Mouse (Mus musculus): Measurements from ENCODE around the gene Tfrc. TPM values are rescaled to one million over a fixed set of nuclear protein-coding genes. Genes with fewer than 3 reads are reported as not detected.
A peak's percentile ranks its signal among the peaks of the same experiment; 100 is the strongest.
"Not testable (repeated sequence)": the region's sequence is repeated elsewhere in the genome, so short reads cannot be mapped to it uniquely, and the experiment has no call there.

The Tfrc gene
- polyA plus RNA-seq, 1 experiment from 2014 or later, result 59.2 TPM

DNA sequence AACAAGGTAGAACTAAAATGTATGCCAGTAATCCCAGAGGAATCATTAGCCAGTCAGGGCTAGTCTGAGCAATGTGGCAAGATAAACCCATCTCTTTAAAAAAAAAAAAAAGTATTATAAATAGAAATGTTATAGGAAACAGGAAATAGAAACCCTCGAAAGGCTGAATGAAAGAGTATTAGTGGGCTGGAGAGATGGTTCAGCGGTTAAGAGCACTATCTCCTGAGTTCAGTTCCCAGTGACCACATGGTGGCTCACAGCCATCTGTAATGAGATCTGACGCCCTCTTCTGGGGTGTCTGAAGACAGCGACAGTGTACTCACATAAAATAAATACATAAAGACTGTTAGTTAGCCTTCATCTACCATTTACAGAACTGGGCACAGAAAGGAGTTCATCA, 5.3 kb downstream of the Tfrc start:
- no peak overlapping the region for H3K4me2 ChIP-seq
- no peak overlapping the region for H3K27ac ChIP-seq
- peaks cover 42% of the 10 kb centered on the region for H3K36me3 ChIP-seq (replicated peaks)
- peaks cover 15% of the 10 kb centered on the region for H3K4me1 ChIP-seq
- no peak overlapping the region for H3K9ac ChIP-seq
- H3K9me3 ChIP-seq, result no peaks in the 10 kb centered on the region
- H3K27me3 ChIP-seq, result no peaks in the 10 kb centered on the region
- no peak overlapping the region for H3K4me3 ChIP-seq (replicated peaks)
- 71% methylated on average over 4 of the region's 4 CpGs for WGBS
- ATAC-seq (ENCODE audit: low FRiP score), result no peak

DNA sequence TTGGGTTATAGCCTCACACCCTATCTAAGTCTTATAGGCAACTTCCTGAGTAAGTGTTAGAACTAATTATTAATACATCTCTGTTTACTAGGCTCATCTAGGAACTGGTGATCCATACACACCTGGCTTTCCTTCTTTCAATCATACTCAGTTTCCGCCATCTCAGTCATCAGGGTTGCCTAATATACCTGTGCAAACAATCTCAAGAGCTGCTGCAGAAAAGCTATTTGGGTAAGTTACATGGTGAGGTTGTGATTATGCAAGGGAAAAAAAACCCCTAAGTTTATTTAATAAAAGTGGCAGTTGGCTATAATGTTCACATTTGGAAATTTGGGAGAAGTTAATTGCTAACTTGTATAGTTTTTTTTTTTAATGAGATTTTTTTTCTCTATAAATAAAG, 10.2 kb downstream of the Tfrc start:
- H3K4me1 ChIP-seq, result no peaks in the 10 kb centered on the region
- 95% methylated on average over 1 of the region's 1 CpGs for WGBS
- H3K27me3 ChIP-seq, result no peaks in the 10 kb centered on the region
- H3K9me3 ChIP-seq, result no peaks in the 10 kb centered on the region
- ATAC-seq (ENCODE audit: low FRiP score), result no peak
- H3K4me2 ChIP-seq, result no peak overlapping the region
- H3K27ac ChIP-seq, result no peak overlapping the region
- peaks cover 84% of the 10 kb centered on the region for H3K36me3 ChIP-seq (replicated peaks)
- no peak overlapping the region for H3K9ac ChIP-seq
- H3K4me3 ChIP-seq (replicated peaks), result no peak overlapping the region

DNA sequence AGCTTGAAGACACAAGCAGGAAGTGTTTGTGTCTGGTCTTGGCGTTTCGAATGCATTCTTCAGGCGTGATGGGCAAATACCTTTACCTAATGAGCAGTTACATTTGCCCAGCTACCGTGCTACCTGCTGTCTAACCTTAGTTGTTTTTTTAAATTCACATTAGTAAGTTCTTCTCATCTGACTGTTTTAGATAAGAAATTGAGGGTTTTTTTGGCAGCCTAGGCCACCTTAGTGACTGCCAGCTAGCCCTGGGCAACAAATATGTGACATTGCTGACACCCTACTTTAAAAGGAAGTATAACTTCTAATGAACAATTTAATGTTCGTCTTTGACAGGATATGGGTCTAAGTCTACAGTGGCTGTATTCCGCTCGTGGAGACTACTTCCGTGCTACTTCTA, 19.4 kb downstream of the Tfrc start:
- Histone ChIP-seq H3K4me1 (no peaks in the 10 kb centered on the region), H3K4me2 (no peak overlapping the region), H3K9ac (no peak overlapping the region), H3K27me3 (no peaks in the 10 kb centered on the region), H3K9me3 (no peaks in the 10 kb centered on the region), H3K36me3 (replicated peaks) (peaks cover 88% of the 10 kb centered on the region), H3K4me3 (replicated peaks) (no peak overlapping the region), H3K27ac (no peak overlapping the region)
- WGBS, result 97% methylated on average over 8 of the region's 8 CpGs
- ATAC-seq (ENCODE audit: low FRiP score), result no peak

DNA sequence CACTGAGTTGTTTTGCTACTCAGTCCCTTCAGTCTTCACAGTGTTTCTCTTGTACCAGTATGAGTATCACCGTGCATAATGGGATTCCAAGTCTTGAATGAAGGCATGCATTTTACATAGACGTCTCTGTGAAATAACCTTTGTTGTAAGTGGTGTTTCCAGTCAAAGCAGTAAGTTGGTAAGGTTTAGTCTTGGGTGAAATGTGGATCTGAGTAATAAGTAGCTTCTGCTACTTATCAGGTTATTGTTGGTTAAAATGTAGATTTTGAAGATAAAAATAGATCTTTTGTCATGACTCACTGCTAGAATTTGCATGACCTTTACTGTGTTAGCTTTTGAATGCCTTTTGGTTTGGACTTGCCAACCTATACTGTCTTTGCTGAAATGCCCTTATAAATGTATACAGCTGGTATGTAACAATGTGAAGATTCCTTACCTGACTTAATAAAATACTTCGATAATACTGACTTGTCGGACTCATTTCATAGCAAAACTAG, 23.7 kb downstream of the Tfrc start:
- peaks cover 52% of the 10 kb centered on the region for H3K36me3 ChIP-seq (replicated peaks)

DNA sequence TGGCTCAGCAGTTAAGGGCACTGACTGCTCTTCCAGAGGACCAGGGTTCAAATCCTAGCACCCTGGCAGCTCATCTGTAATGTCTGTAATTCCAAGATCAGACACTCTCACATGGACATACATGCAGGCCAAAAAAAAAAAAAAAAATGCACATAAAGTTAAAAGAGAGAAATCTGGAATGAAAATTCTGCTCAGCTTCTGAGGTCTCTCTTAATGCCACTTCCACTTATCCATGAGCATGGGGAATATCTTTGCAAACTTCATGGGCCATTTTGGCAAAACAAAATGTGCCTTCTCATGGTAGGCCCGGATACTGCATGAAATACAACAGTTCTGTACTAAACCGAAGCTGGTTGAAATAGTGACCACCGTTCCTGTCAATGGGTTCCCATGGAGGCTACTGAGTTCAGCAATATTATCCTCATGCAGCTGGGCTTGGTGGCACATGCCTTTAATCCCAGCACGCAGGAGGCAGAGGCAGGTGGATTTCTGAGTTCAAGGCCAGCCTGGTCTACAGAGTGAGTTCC, 24.8 kb downstream of the Tfrc start:
- Histone ChIP-seq H3K4me3 (replicated peaks) (no peak overlapping the region), H3K4me1 (peaks cover 3% of the 10 kb centered on the region), H3K27ac (no peak overlapping the region), H3K36me3 (replicated peaks) (peaks cover 41% of the 10 kb centered on the region), H3K4me2 (no peak overlapping the region), H3K27me3 (no peaks in the 10 kb centered on the region), H3K9me3 (no peaks in the 10 kb centered on the region), H3K9ac (no peak overlapping the region)
- WGBS, result 89% methylated on average over 4 of the region's 4 CpGs
- ATAC-seq (ENCODE audit: low FRiP score), result no peak

More for the DNA sequence above, 23.7 kb downstream of the Tfrc start:
- no peaks in the 10 kb centered on the region for H3K27me3 ChIP-seq
- WGBS, result 89% methylated on average over 4 of the region's 4 CpGs
- no peak overlapping the region for H3K9ac ChIP-seq
- H3K4me3 ChIP-seq (replicated peaks), result no peak overlapping the region
- no peak overlapping the region for H3K27ac ChIP-seq
- no peaks in the 10 kb centered on the region for H3K9me3 ChIP-seq
- H3K4me1 ChIP-seq, result no peaks in the 10 kb centered on the region
- H3K4me2 ChIP-seq, result no peak overlapping the region
- no peak for ATAC-seq (ENCODE audit: low FRiP score)

DNA sequence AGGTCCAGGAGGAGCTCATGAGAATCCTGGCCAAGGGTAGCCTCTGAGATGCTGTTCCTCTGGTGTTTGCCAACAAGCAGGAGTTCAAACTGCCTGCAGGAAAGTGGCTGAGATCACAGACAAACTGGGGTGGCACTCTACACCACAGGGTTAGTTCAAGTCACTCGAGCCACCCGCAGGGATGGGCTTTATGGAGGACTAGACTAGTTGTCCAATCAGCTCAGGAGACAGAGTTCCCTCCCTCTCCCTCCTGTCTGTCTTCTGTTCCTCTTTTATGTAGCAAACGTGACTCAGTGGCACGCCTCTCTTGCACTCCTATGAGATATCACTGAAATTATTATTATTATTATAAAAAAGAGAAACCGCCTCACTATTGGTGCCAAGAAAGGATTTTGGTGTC, 25.5 kb downstream of the Tfrc start:
- WGBS, result 87% methylated on average over 5 of the region's 5 CpGs

DNA sequence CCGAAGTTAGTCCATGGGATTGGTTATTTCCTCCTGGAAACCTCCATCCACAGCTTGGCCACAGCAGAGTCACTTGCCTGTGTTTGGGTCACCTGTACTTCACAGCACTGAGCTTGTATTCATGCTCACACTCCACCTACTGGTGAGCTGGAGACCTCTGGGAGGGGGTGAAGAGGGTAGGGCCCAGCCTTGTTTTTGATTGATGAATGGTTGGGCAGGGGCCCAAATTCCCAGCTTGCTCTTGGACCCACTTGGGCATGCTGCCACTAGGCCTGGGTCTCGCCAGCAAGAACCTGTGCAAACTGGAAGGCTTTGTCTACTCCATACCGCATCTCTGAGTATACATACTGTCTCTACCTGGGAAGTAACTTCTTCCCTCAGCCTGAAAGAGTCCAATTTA, 26.6 kb downstream of the Tfrc start:
- Histone ChIP-seq H3K9ac (no peak overlapping the region), H3K4me3 (replicated peaks) (no peak overlapping the region), H3K9me3 (no peaks in the 10 kb centered on the region), H3K27ac (no peak overlapping the region), H3K27me3 (no peaks in the 10 kb centered on the region), H3K36me3 (replicated peaks) (peaks cover 24% of the 10 kb centered on the region), H3K4me1 (peaks cover 5% of the 10 kb centered on the region), H3K4me2 (no peak overlapping the region)
- no peak for ATAC-seq (ENCODE audit: low FRiP score)
- WGBS, result 70% methylated on average over 3 of the region's 3 CpGs

More for the DNA sequence above, 25.5 kb downstream of the Tfrc start:
- no peak overlapping the region for H3K4me2 ChIP-seq
- H3K27ac ChIP-seq, result no peak overlapping the region
- H3K36me3 ChIP-seq (replicated peaks), result peaks cover 35% of the 10 kb centered on the region
- H3K4me1 ChIP-seq, result peaks cover 5% of the 10 kb centered on the region
- no peak for ATAC-seq (ENCODE audit: low FRiP score)
- H3K27me3 ChIP-seq, result no peaks in the 10 kb centered on the region
- H3K9ac ChIP-seq, result no peak overlapping the region
- no peaks in the 10 kb centered on the region for H3K9me3 ChIP-seq
- H3K4me3 ChIP-seq (replicated peaks), result no peak overlapping the region

DNA sequence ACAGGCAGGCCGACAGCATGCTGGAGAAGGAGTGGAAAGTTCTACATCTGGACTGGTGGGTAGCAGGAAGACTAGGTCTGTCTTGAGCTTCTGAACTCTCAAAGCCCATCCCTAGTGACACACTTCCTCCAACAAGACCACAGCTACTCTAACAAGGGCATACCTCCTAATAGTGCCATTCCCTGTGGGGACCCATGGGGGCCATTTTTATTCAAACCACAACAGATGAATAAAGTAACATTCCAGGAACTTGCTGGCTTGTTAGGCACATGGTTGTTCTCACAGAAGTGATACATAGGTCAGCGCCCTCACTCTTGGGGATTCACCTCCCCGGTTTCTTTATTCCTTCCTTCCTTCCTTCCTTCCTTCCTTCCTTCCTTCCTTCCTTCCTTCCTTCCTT, 27.6 kb downstream of the Tfrc start:
- Histone ChIP-seq H3K9me3 (no peaks in the 10 kb centered on the region), H3K27me3 (no peaks in the 10 kb centered on the region), H3K9ac (no peak overlapping the region), H3K27ac (no peak overlapping the region), H3K4me1 (peaks cover 5% of the 10 kb centered on the region), H3K4me2 (no peak overlapping the region), H3K4me3 (replicated peaks) (no peak overlapping the region), H3K36me3 (replicated peaks) (peaks cover 16% of the 10 kb centered on the region)
- no peak for ATAC-seq (ENCODE audit: low FRiP score)
- WGBS, result 89% methylated on average over 3 of the region's 3 CpGs

DNA sequence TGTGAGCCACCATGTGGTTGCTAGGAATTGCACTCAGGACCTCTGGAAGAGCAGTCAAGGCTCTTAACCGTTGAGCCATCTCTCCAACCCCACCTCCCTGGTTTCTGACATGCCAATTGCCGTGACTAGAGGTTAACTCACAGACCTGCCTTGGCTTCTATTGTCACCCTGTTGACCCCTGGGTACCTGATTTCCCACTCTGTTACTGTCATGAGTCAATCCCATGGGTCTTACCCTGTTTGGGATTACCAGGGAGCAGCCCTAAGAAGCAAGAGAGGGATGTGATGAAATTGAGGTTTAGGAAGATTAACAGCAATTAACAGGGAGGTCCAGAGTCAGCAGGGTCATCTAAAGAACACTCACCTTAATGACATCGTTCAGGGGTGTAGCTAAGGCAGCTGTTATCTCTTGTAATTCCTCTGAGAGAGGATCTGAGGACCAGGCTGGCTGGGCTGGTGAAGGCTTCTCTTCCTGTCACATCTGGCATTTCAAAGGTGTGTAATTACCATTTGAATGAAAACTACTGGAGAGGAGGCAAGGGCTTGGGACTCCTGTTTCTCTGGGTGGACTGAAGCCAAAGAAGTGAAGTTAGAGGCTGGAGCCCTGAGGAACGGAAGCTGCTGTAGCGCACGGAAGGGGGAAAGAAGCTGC, 28.3 kb downstream of the Tfrc start:
- Histone ChIP-seq H3K9me3 (no peaks in the 10 kb centered on the region), H3K27me3 (no peaks in the 10 kb centered on the region), H3K4me3 (replicated peaks) (no peak overlapping the region), H3K36me3 (replicated peaks) (peaks cover 10% of the 10 kb centered on the region), H3K4me2 (no peak overlapping the region), H3K9ac (no peak overlapping the region), H3K27ac (no peak overlapping the region), H3K4me1 (peaks cover 5% of the 10 kb centered on the region)
- WGBS, result 60% methylated on average over 6 of the region's 6 CpGs
- no peak for ATAC-seq (ENCODE audit: low FRiP score)

DNA sequence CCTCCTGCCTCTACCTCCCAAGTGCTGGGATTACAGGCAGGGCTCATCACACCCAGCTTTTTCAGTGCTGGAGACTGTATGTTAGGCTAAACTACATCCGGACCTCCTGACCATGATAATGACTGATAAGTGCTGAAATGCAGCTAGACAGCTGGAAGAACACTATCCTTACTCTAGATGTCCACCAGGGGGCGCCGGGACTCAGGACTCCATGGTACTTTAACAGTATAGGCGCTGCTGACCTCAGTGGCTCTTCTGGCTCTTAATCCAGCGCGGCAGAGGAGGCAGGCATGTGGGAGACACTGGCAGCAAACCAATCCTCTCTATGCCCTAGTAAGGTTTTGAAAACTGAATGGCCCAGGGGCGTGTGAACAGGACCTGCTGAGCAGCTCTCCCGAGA, 29.8 kb downstream of the Tfrc start:
- no peak overlapping the region for H3K9ac ChIP-seq
- H3K4me3 ChIP-seq (replicated peaks), result no peak overlapping the region
- H3K27ac ChIP-seq, result no peak overlapping the region
- H3K9me3 ChIP-seq, result no peaks in the 10 kb centered on the region
- peak; percentile 61 for ATAC-seq (ENCODE audit: low FRiP score)
- H3K27me3 ChIP-seq, result no peaks in the 10 kb centered on the region
- H3K36me3 ChIP-seq (replicated peaks), result no peaks in the 10 kb centered on the region
- no peak overlapping the region for H3K4me2 ChIP-seq
- H3K4me1 ChIP-seq, result peaks cover 12% of the 10 kb centered on the region
- 7% methylated on average over 8 of the region's 8 CpGs for WGBS

DNA sequence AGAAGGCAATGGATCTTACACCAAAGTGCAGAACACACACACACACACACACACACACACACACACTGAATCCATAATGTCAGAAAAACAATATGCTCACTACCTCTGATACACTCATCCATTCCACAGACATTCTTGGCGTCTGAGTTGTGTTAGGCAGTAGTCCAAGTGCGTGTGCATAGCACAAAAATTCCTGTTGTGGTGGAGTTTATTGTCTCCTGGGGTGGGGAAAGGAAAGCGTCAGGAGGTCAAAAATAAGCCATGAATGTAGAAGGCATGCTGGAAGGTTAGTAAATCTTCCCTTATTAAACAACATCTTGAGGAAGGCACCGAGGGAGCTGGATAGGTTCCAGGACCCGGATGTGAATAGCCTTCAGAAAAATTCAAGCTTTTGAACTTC, 31.4 kb downstream of the Tfrc start:
- 88% methylated on average over 5 of the region's 5 CpGs for WGBS
- no peak for ATAC-seq (ENCODE audit: low FRiP score)

DNA sequence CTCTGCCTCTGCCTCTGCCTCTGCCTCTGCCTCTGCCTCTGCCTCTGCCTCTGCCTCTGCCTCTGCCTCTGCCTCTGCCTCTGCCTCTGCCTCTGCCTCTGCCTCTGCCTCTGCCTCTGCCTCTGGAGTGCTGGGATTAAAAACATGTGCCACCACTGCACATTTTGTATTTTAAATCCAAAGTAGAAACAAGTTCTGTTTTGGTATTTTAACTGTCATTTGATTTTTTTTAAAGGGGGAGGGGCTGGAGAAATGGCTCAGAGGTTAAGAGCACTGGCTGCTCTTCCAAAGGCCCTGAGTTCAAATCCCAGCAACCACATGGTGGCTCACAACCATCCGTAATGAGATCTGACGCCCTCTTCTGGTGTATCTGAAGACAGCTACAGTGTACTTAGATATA, 32.0 kb downstream of the Tfrc start:
- ATAC-seq (ENCODE audit: low FRiP score); H3K4me2 ChIP-seq; H3K36me3 ChIP-seq (replicated peaks); H3K27ac ChIP-seq; H3K27me3 ChIP-seq; H3K4me3 ChIP-seq (replicated peaks); H3K9me3 ChIP-seq; H3K9ac ChIP-seq: not testable (repeated sequence)
- WGBS, result 81% methylated on average over 2 of the region's 2 CpGs
- peaks cover 24% of the 10 kb centered on the region for H3K4me1 ChIP-seq

More for the DNA sequence above, 31.4 kb downstream of the Tfrc start:
- Histone ChIP-seq H3K4me2 (no peak overlapping the region), H3K9ac (no peak overlapping the region), H3K4me3 (replicated peaks) (no peak overlapping the region), H3K27me3 (no peaks in the 10 kb centered on the region), H3K4me1 (peaks cover 18% of the 10 kb centered on the region), H3K36me3 (replicated peaks) (no peaks in the 10 kb centered on the region), H3K27ac (no peak overlapping the region), H3K9me3 (no peaks in the 10 kb centered on the region)
